In the genomic region with DNA sequence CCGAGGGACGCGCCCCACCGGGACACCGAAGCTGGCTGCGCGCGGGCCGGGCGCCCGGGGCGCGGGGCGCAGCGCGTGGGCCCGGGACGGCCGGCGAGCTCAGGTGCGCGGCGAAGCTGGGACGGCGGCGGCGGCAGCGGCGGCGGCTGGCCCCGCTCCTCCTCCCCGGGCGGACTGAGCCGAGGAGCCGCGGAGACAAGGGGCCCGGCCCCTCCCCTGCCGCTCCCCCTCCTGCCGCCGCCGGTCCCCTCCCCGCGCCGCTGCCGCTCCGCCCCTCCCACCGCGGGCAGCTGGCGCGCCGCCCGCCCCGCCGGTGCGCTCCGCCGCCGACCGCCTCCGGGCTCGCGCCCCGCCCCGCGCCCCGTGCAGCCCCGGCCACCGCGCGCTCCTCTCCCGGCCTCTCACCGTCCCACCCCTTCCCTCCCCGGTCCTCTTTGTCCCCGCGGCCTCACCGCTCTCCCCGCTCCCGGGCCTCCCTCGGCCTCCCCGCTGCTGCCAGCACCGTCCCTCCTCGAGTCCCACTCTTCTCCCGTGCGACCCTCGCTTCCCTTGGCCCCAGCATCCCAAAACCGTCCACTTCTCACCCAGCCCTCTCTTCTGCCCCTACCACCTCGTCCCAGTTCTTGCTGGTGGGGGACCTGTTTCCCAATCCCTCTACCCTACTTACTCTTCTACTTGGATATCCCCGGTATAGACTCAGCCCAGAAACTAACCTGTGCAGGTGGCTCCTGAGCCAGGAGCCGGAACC, we compare ENCODE assay signal across 10 mouse cellular contexts. TPM values are rescaled to one million over a fixed set of nuclear protein-coding genes. Genes with fewer than 3 reads are reported as not detected.
DNase-seq lines count a peak whose midpoint lies in the region; ATAC-seq and TF ChIP-seq lines count a peak whose summit lies in the region.
"Had no signal": no experiment of that assay in that cellular context is flagged by ENCODE, and none has a peak within 500 bp of the region (broad histone marks: within the 10 kb centered on the region; RNA-seq: fewer than 3 reads in every experiment).

A gene (minus strand): TSS at position 166 of the 748 bp plus-strand sequence.

- H3K9me3 ChIP-seq in heart, embryonic 11.5 days (replicated peaks; ENCODE audit: control insufficient read depth, low read length) = no peaks in the 10 kb centered on the region
- no peaks in the 10 kb centered on the region for H3K9me3 ChIP-seq in kidney, embryonic 14.5 days (ENCODE audit: control insufficient read depth, low read length)
- no peaks in the 10 kb centered on the region for H3K9me3 ChIP-seq in liver, embryonic 15.5 days (replicated peaks)
- no peaks in the 10 kb centered on the region for H3K9me3 ChIP-seq in neural tube, embryonic 13.5 days

- intact Hi-C loops in gastrocnemius, adult 2 months (cut with DNase I) = no loop called here

- TF ChIP-seq CTCF in gastrocnemius, adult 2 months (IDR thresholded peaks at IDR 0.05) = no peak
- no peak for TF ChIP-seq CTCF in cortical plate, adult 2 months (IDR thresholded peaks at IDR 0.05; ENCODE audit: extremely low read depth, insufficient read depth, low read length)

- H3K4me2 ChIP-seq in heart, embryonic 11.5 days = peak within 1 kb of the TSS; percentile 68
- peak within 1 kb of the TSS; percentile 60 for H3K4me2 ChIP-seq in kidney, embryonic 14.5 days (replicated peaks; ENCODE audit: low read depth, low read length)
- H3K4me2 ChIP-seq in liver, embryonic 15.5 days = peak within 1 kb of the TSS; percentile 67
- H3K4me2 ChIP-seq in neural tube, embryonic 13.5 days = peak within 1 kb of the TSS; percentile 75

- peak within 1 kb of the TSS; percentile 78 for H3K4me3 ChIP-seq in gastrocnemius, adult 2 months
- H3K4me3 ChIP-seq in cortical plate, adult 2 months (ENCODE audit: insufficient read depth, low read length) = peak within 1 kb of the TSS; percentile 46
- H3K4me3 ChIP-seq in heart, embryonic 11.5 days (ENCODE audit: low read depth, low read length) = peak within 1 kb of the TSS; percentile 79
- peak within 1 kb of the TSS; percentile 62 for H3K4me3 ChIP-seq in kidney, embryonic 14.5 days (ENCODE audit: low read length)
- H3K4me3 ChIP-seq in liver, embryonic 15.5 days (replicated peaks) = peak within 1 kb of the TSS; percentile 51
- peak within 1 kb of the TSS; percentile 82 for H3K4me3 ChIP-seq in neural tube, embryonic 13.5 days

- peak within 1 kb of the TSS; percentile 88 for H3K9ac ChIP-seq in heart, embryonic 11.5 days (ENCODE audit: low read depth, low read length)
- H3K9ac ChIP-seq in kidney, embryonic 14.5 days (ENCODE audit: low read depth, low read length) = peak within 1 kb of the TSS; percentile 94
- no peak within 1 kb of the TSS for H3K9ac ChIP-seq in liver, embryonic 15.5 days
- H3K9ac ChIP-seq in neural tube, embryonic 13.5 days = peak within 1 kb of the TSS; percentile 97

- peak; percentile 47; the same call in 1 of the 2 replicates for ATAC-seq in heart, embryonic 11.5 days (replicated peaks; ENCODE audit: insufficient number of reproducible peaks, low FRiP score, low TSS enrichment)
- peak; percentile 77 for ATAC-seq in kidney, embryonic 14.5 days (ENCODE audit: low FRiP score, low TSS enrichment)
- peak; percentile 12; the same call in 1 of the 2 replicates for ATAC-seq in liver, embryonic 15.5 days (ENCODE audit: insufficient read depth)
- ATAC-seq in neural tube, embryonic 13.5 days (ENCODE audit: low read depth) = peak; percentile 82

- WGBS in heart, embryonic 11.5 days (ENCODE audit: insufficient replicate concordance) = 2% methylated on average over 43 of the region's 89 CpGs
- WGBS in kidney, embryonic 14.5 days = 4% methylated on average over 23 of the region's 89 CpGs
- WGBS in liver, embryonic 15.5 days (ENCODE audit: insufficient replicate concordance) = 6% methylated on average over 29 of the region's 89 CpGs
- 3% methylated on average over 27 of the region's 89 CpGs for WGBS in neural tube, embryonic 13.5 days

- no peak within 1 kb of the TSS for H3K27ac ChIP-seq in gastrocnemius, adult 2 months
- no peak within 1 kb of the TSS for H3K27ac ChIP-seq in cortical plate, adult 2 months (ENCODE audit: insufficient read depth, low read length)
- peak within 1 kb of the TSS; percentile 58 for H3K27ac ChIP-seq in heart, embryonic 11.5 days (ENCODE audit: low read depth, low read length)
- H3K27ac ChIP-seq in kidney, embryonic 14.5 days (ENCODE audit: low read depth, low read length) = peak within 1 kb of the TSS; percentile 90
- H3K27ac ChIP-seq in liver, embryonic 15.5 days (replicated peaks) = no peak within 1 kb of the TSS
- H3K27ac ChIP-seq in neural tube, embryonic 13.5 days (replicated peaks) = peak within 1 kb of the TSS; percentile 99
- H3K27ac ChIP-seq: macrophage had no signal

- H3K27me3 ChIP-seq in heart, embryonic 11.5 days (ENCODE audit: control insufficient read depth, insufficient read depth, low read length) = peaks cover 11% of the 10 kb centered on the region
- no peaks in the 10 kb centered on the region for H3K27me3 ChIP-seq in kidney, embryonic 14.5 days (ENCODE audit: control insufficient read depth, insufficient read depth, low read length)
- H3K27me3 ChIP-seq in liver, embryonic 15.5 days = peaks cover 48% of the 10 kb centered on the region
- H3K27me3 ChIP-seq in neural tube, embryonic 13.5 days = no peaks in the 10 kb centered on the region; the same call in 1 of the 2 replicates

- TF ChIP-seq POLR2A in cortical plate, adult 2 months (IDR thresholded peaks at IDR 0.05; ENCODE audit: extremely low read depth, insufficient read depth, low read length) = no peak

- H3K36me3 ChIP-seq in heart, embryonic 11.5 days (ENCODE audit: control insufficient read depth, insufficient read depth, low read length) = no peaks in the 10 kb centered on the region
- H3K36me3 ChIP-seq in kidney, embryonic 14.5 days (ENCODE audit: control insufficient read depth, insufficient read depth, low read length) = no peaks in the 10 kb centered on the region
- no peaks in the 10 kb centered on the region for H3K36me3 ChIP-seq in liver, embryonic 15.5 days (replicated peaks)
- H3K36me3 ChIP-seq in neural tube, embryonic 13.5 days = no peaks in the 10 kb centered on the region
- H3K36me3 ChIP-seq: G1E had no signal

- peak; percentile 68 for DNase-seq in gastrocnemius, adult 2 months
- no peak for DNase-seq in gastrocnemius, adult 18-20 months (ENCODE audit: low spot score)
- peak; percentile 21 for DNase-seq in urinary bladder, postnatal 25 days (ENCODE audit: low spot score)

- no peaks in the 10 kb centered on the region for H3K4me1 ChIP-seq in cortical plate, adult 2 months (ENCODE audit: control insufficient read depth, insufficient read depth, low read length)
- peaks cover 2% of the 10 kb centered on the region; the same call in 1 of the 2 replicates for H3K4me1 ChIP-seq in heart, embryonic 11.5 days (ENCODE audit: control insufficient read depth, insufficient read depth, low read length)
- peaks cover 12% of the 10 kb centered on the region; the same call in 1 of the 2 replicates for H3K4me1 ChIP-seq in kidney, embryonic 14.5 days (ENCODE audit: control insufficient read depth, insufficient read depth, low read length)
- H3K4me1 ChIP-seq in liver, embryonic 15.5 days (replicated peaks) = 0 out of 2 replicates have a peak, but pooled peaks cover 8% of the 10 kb centered on the region
- peaks cover 45% of the 10 kb centered on the region for H3K4me1 ChIP-seq in neural tube, embryonic 13.5 days (replicated peaks)

RNA-seq across cellular contexts. Expression of the gene that starts here (rescaled TPM):
- total RNA-seq in gastrocnemius, adult 2 months (2021) = under 1 TPM; 0.06 to 0.13 TPM
- not detected for total RNA-seq in gastrocnemius, adult 18-20 months (2021)
- polyA plus RNA-seq in cortical plate, adult 2 months (2012; rRNA removed) = 11.7 and 13.5 TPM in 2 replicates
- polyA plus RNA-seq in heart, embryonic 11.5 days (2014; fragmentation: Nextera tagmentation; extraction: Ambion mirVana) = 9.9 and 10.1 TPM in 2 replicates
- 16.1 and 20.1 TPM in 2 replicates for polyA plus RNA-seq in kidney, embryonic 14.5 days (2014; fragmentation: Nextera tagmentation; extraction: Ambion mirVana)
- 0.08 and 0.09 TPM in 2 replicates for polyA plus RNA-seq in liver, embryonic 15.5 days (2015; fragmentation: Nextera tagmentation; extraction: Ambion mirVana)
- 35.3 and 39.2 TPM in 2 replicates for polyA plus RNA-seq in neural tube, embryonic 13.5 days (2015; fragmentation: Nextera tagmentation; extraction: Ambion mirVana)
- total RNA-seq: G1E had no signal
- polyA plus RNA-seq: G1E, macrophage had no signal

Comparison
In these comparisons a context has a peak if more than half of its experiments do, and no peak if none do; other contexts are left out.
1. Peak in DNase-seq and H3K4me3 ChIP-seq in gastrocnemius, adult 2 months; RNA of the gene not detected or under 1 TPM.
2. Peak in ATAC-seq, H3K4me3 ChIP-seq and H3K4me2 ChIP-seq in liver, embryonic 15.5 days; RNA of the gene not detected or under 1 TPM.
3. H3K27ac ChIP-seq: peak in heart, embryonic 11.5 days (single experiment), kidney, embryonic 14.5 days (single experiment) and neural tube, embryonic 13.5 days (single experiment); none in gastrocnemius, adult 2 months (single experiment), cortical plate, adult 2 months (single experiment) and liver, embryonic 15.5 days (single experiment).
4. ATAC-seq: peak in every context shown above with its lines; median percentile 82 in neural tube, embryonic 13.5 days; 77 in kidney, embryonic 14.5 days; 47 in heart, embryonic 11.5 days; 12 in liver, embryonic 15.5 days.
5. Peak in every context shown above with its lines, with median percentiles within 50 percentile points of each other: H3K4me3 ChIP-seq and H3K4me2 ChIP-seq.